Mouse (Mus musculus): ENCODE measurements at regions not wholly inside any gene's neighbourhood (a gene's known extent, or its start where the extent isn't known, plus 50 kb on each side); places are given as distances from the start of the nearest gene placed in this dataset.

GRCm38 (mm10) chr19:26834564-26834963 lies 51.1 kb upstream of the Gm815 start:
- peak; percentile 88 for ATAC-seq (ENCODE audit: low TSS enrichment)
